Mouse (Mus musculus) testis, adult 2 months (tissue): ENCODE results near the gene Kcnj16. TPM values are rescaled to one million over a fixed set of nuclear protein-coding genes. Genes with fewer than 3 reads are reported as not detected.

Experiments
- H3K27ac ChIP-seq: fragments of 200-500 bp; 2 replicates; pipeline ENCODE4 v1.5.1; 2012; ENCODE audit warnings: low read depth, low read length; ENCODE audit not compliant: control insufficient read depth, insufficient read depth
- H3K27me3 ChIP-seq: fragments of 200-500 bp; 2 replicates; pipeline ENCODE4 v1.6.1; 2012; ENCODE audit warnings: mild to moderate bottlenecking, low read length, moderate library complexity; ENCODE audit not compliant: control insufficient read depth, insufficient read depth
- H3K36me3 ChIP-seq: fragments of 200-500 bp; 2 replicates; pipeline ENCODE4 v1.6.1; 2012; ENCODE audit warnings: mild to moderate bottlenecking, low read length; ENCODE audit not compliant: control insufficient read depth, insufficient read depth
- H3K4me1 ChIP-seq: fragments of 200-500 bp; 2 replicates; pipeline ENCODE4 v1.6.1; 2012; ENCODE audit warnings: low read length; ENCODE audit not compliant: control insufficient read depth, insufficient read depth
- H3K4me3 ChIP-seq: fragments of 200-500 bp; 2 replicates; pipeline ENCODE4 v1.5.1; 2012; ENCODE audit warnings: low read depth, mild to moderate bottlenecking, low read length, moderate library complexity, mixed read lengths; ENCODE audit not compliant: control insufficient read depth
- CTCF ChIP-seq: fragments of 200-500 bp; IDR thresholded peaks from 2 replicates; pipeline ENCODE4 v1.5.1; 2012; ENCODE audit warnings: low read depth, mild to moderate bottlenecking, inconsistent platforms, low read length, moderate library complexity; ENCODE audit not compliant: control insufficient read depth, insufficient read depth, insufficient replicate concordance
- POLR2A ChIP-seq: fragments of 200-500 bp; IDR thresholded peaks from 2 replicates; pipeline ENCODE4 v1.6.1; 2012; ENCODE audit warnings: low read depth, mild to moderate bottlenecking, inconsistent platforms, low read length, moderate library complexity; ENCODE audit not compliant: control insufficient read depth
- polyA plus RNA-seq: library from polyadenylated mRNA; depleted of rRNA; stranded (reverse); fragments of >200 nt; gene quantifications from 2 replicates; pipeline ENCODE4 v1.2.3, GENCODE M21; 2012; rRNA removed

The Kcnj16 gene
- polyA plus RNA-seq, 1 experiment, result not detected

GRCm38 (mm10) chr11:111070460-111070859, 102.6 kb downstream of the Kcnj16 start:
- peaks cover 11% of the 10 kb centered on the region for H3K4me1 ChIP-seq
- H3K27me3 ChIP-seq, result no peaks in the 10 kb centered on the region
- H3K4me3 ChIP-seq, result no peak overlapping the region
- H3K36me3 ChIP-seq, result no peaks in the 10 kb centered on the region
- H3K27ac ChIP-seq, result no peak overlapping the region
- TF ChIP-seq POLR2A, result no peak
- no peak for TF ChIP-seq CTCF

DNA sequence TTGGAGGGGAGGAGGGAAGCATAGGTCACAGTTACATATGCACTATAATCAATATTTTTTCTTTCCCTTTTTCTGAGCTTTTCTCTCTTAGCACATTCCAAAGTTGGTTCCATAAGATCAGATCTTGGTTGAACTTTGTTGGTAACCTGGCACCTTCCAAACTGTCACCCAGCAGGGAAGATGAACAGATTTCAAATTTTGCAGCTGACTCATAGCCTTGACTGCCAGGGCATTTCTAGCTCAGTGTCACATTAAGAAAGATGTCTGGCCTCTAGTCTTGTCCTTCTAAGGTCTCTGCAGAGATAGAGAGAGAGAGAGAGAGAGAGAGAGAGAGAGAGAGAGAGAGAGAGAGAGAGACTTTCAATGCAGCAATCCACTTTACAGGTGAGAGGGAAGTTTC, 106.3 kb downstream of the Kcnj16 start:
- H3K36me3 ChIP-seq, result no peaks in the 10 kb centered on the region
- no peaks in the 10 kb centered on the region for H3K4me1 ChIP-seq
- H3K27ac ChIP-seq, result no peak overlapping the region
- no peak overlapping the region for H3K4me3 ChIP-seq
- TF ChIP-seq CTCF (no peak), POLR2A (no peak)
- H3K27me3 ChIP-seq, result no peaks in the 10 kb centered on the region

Other genes starting within 250 kb of the Kcnj16 start
- gene Kcnj2, start 98.1 kb downstream of the Kcnj16 start, polyA plus RNA-seq, result 0.09 and 0.19 TPM in 2 replicates